Mouse (Mus musculus): Measurements from ENCODE around the gene Dmkn. TPM values are rescaled to one million over a fixed set of nuclear protein-coding genes. Genes with fewer than 3 reads are reported as not detected.
"Not testable (repeated sequence)": the region's sequence is repeated elsewhere in the genome, so short reads cannot be mapped to it uniquely, and the experiment has no call there.

The Dmkn gene
- polyA plus RNA-seq, 1 experiment = 486 TPM

DNA sequence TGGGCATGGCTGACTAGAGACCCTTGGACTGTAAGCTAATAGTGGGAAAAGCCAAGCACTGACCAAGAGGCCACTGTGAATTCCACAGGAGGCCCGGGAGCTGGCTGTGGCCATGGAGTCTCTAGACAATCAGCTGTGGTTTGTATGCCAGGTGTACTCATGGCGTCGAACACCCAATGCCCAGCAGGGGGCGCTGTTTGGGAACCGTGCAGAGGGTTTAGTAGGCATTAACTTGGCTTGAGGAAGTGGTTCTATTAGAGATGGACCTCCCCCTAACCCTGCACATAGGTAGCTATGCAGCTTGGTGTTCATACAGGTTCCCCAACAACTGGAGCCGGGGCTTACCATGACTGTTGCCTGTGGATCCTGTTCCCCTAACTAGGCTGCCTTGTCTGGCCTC, 42.4 kb downstream of the Dmkn start:
- WGBS = 40% methylated on average over 6 of the region's 6 CpGs
- Histone ChIP-seq H3K4me3 (replicated peaks; ENCODE audit: extremely low read depth, low read depth, low read length) (no peak overlapping the region), H3K4me1 (ENCODE audit: control insufficient read depth, insufficient read depth, low read length) (no peaks in the 10 kb centered on the region)
- DNase-seq = no peak
- TF ChIP-seq CTCF (IDR thresholded peaks at IDR 0.05; ENCODE audit: insufficient read depth, low read length) (peak; percentile 39; the same call in 1 of the 2 replicates), POLR2A (IDR thresholded peaks at IDR 0.05; ENCODE audit: borderline replicate concordance, extremely low read depth, low read depth, low read length) (no peak)

GRCm38 (mm10) chr7:30810319-30810718, 46.8 kb downstream of the Dmkn start:
- peak; percentile 19; the same call in 1 of the 2 replicates for TF ChIP-seq CTCF (IDR thresholded peaks at IDR 0.05; ENCODE audit: insufficient read depth, low read length)
- no peak for TF ChIP-seq POLR2A (IDR thresholded peaks at IDR 0.05; ENCODE audit: borderline replicate concordance, extremely low read depth, low read depth, low read length)
- DNase-seq = no peak
- H3K4me1 ChIP-seq (ENCODE audit: control insufficient read depth, insufficient read depth, low read length) = no peaks in the 10 kb centered on the region
- no peak overlapping the region for H3K4me3 ChIP-seq (replicated peaks; ENCODE audit: extremely low read depth, low read depth, low read length)
- 60% methylated on average over 6 of the region's 6 CpGs for WGBS

DNA sequence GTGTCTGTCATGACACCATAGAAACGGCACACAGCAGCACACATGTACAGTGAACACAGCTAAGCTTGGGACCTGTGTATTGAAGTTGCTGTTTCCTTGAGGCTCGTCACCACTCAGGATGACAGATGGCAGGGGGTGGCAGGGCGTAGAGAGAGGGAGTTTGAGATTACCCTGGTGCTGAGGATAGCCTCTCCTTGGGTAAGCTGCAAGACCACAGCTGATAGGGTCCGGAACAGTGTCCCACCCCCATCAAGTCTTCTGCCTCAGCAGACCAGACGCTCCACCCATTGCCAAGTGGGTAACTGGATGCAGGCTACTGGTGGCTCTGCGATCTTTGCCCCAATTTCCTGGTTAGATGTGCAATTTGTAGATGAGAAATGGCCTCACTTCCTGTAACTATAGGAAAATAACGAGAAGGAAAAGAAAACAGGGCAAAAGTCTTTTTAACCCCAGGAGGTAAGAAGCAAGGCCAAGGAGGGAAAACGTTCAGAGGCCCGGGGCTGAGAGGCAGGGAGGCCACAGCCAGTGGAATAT, 48.3 kb downstream of the Dmkn start:
- no peaks in the 10 kb centered on the region for H3K4me1 ChIP-seq (ENCODE audit: control insufficient read depth, insufficient read depth, low read length)
- no peak overlapping the region for H3K4me3 ChIP-seq (replicated peaks; ENCODE audit: extremely low read depth, low read depth, low read length)
- TF ChIP-seq POLR2A (IDR thresholded peaks at IDR 0.05; ENCODE audit: borderline replicate concordance, extremely low read depth, low read depth, low read length) (no peak), CTCF (IDR thresholded peaks at IDR 0.05; ENCODE audit: insufficient read depth, low read length) (no peak)
- DNase-seq = no peak
- 34% methylated on average over 9 of the region's 9 CpGs for WGBS

DNA sequence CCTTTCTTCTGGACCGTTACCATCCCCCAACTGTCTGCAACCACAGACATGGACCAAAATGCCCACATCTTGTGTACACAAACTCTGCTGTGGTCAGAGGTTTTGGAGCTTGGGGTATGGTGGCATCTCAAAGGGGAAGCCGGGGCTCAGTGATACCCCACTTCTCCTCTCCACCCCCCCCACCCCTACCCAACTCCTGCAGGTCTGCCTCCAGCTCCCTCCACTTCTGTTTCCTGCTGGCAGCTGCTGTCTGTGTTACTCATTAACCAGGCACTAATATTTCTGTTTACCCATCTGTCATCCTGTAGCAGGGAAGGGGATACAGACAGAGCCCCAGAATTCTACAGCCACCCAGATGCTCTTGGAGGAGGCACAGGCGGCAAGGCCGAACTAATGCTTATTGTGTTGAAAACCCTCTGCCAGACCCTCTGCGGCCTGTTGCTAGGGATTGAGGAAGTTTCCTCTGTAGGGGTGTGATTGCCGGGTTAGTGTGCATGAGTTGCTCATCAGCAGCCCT, 48.8 kb downstream of the Dmkn start:
- H3K4me3 ChIP-seq (replicated peaks; ENCODE audit: extremely low read depth, low read depth, low read length) = no peak overlapping the region
- H3K4me1 ChIP-seq (ENCODE audit: control insufficient read depth, insufficient read depth, low read length) = no peaks in the 10 kb centered on the region
- TF ChIP-seq CTCF (IDR thresholded peaks at IDR 0.05; ENCODE audit: insufficient read depth, low read length) = no peak
- TF ChIP-seq POLR2A (IDR thresholded peaks at IDR 0.05; ENCODE audit: borderline replicate concordance, extremely low read depth, low read depth, low read length) = no peak
- DNase-seq = peak; percentile 36
- 43% methylated on average over 6 of the region's 6 CpGs for WGBS

DNA sequence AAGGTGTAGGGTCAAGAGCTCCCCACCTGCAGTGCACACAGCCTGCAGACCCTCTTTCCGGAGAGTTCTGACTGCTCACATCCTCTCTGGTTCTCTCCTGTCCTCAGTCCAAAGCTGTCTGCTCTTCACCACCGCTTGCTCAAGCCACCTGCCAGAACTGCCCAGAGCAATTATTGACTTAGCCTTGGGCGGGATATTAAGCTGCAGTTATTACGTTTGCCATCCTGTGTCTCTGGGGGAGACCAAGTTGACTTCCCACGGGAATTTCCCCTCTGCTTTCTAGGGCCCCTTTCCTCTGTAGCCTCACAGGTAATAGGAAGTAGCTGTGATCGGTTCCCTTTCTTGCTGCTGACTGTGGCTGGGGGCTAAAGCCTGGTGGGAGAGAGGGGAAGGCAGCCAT, 56.6 kb downstream of the Dmkn start:
- TF ChIP-seq POLR2A (IDR thresholded peaks at IDR 0.05; ENCODE audit: borderline replicate concordance, extremely low read depth, low read depth, low read length) = no peak
- 40% methylated on average over 6 of the region's 6 CpGs for WGBS
- no peak for DNase-seq
- no peak overlapping the region for H3K4me3 ChIP-seq (replicated peaks; ENCODE audit: extremely low read depth, low read depth, low read length)
- H3K4me1 ChIP-seq (ENCODE audit: control insufficient read depth, insufficient read depth, low read length) = peaks cover 4% of the 10 kb centered on the region

GRCm38 (mm10) chr7:30820854-30821445, 57.4 kb downstream of the Dmkn start:
- Histone ChIP-seq H3K4me3 (replicated peaks; ENCODE audit: extremely low read depth, low read depth, low read length) (no peak overlapping the region), H3K4me1 (ENCODE audit: control insufficient read depth, insufficient read depth, low read length) (peaks cover 4% of the 10 kb centered on the region)
- WGBS = 35% methylated on average over 7 of the region's 7 CpGs
- no peak for TF ChIP-seq POLR2A (IDR thresholded peaks at IDR 0.05; ENCODE audit: borderline replicate concordance, extremely low read depth, low read depth, low read length)
- no peak for TF ChIP-seq CTCF (IDR thresholded peaks at IDR 0.05; ENCODE audit: insufficient read depth, low read length)
- no peak for DNase-seq

- 46% methylated on average over 5 of the region's 5 CpGs for WGBS
- TF ChIP-seq POLR2A (IDR thresholded peaks at IDR 0.05; ENCODE audit: borderline replicate concordance, extremely low read depth, low read depth, low read length) (no peak), CTCF (IDR thresholded peaks at IDR 0.05; ENCODE audit: insufficient read depth, low read length) (no peak)
- no peak overlapping the region for H3K4me3 ChIP-seq (replicated peaks; ENCODE audit: extremely low read depth, low read depth, low read length)
- H3K4me1 ChIP-seq (ENCODE audit: control insufficient read depth, insufficient read depth, low read length) = peaks cover 4% of the 10 kb centered on the region
- no peak for DNase-seq
These were observed 58.0 kb downstream of the Dmkn start for GRCm38 (mm10) chr7:30821532-30821931.

DNA sequence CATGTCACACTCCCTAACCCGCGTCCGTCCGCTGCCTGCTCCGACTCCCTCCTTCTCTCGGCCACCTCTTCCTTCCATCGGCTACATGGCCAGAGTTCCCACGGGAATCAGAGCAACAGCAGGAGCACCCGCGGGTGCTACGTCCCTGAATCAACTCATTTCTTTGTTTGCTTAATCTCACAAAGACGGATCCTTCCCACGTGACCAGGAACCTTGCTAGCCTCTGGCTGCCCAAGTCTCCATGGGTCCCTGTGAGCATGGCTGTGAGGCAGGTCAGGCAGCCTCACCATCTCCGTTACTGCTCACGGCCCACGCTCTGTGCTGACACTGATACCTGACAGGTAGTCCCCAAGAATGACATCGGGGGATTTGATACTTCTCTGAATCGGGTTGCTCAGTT, 60.1 kb downstream of the Dmkn start, which contains the start of gene Ffar2:
TSS of gene Ffar2 (minus strand) at position 101 of the 400 bp plus-strand sequence.
- Histone ChIP-seq H3K4me3 (replicated peaks; ENCODE audit: extremely low read depth, low read depth, low read length) (no peak within 1 kb of the TSS), H3K4me1 (ENCODE audit: control insufficient read depth, insufficient read depth, low read length) (peaks cover 4% of the 10 kb centered on the region)
- TF ChIP-seq POLR2A (IDR thresholded peaks at IDR 0.05; ENCODE audit: borderline replicate concordance, extremely low read depth, low read depth, low read length) (no peak), CTCF (IDR thresholded peaks at IDR 0.05; ENCODE audit: insufficient read depth, low read length) (no peak)
- DNase-seq = no peak
- 78% methylated on average over 18 of the region's 18 CpGs for WGBS

DNA sequence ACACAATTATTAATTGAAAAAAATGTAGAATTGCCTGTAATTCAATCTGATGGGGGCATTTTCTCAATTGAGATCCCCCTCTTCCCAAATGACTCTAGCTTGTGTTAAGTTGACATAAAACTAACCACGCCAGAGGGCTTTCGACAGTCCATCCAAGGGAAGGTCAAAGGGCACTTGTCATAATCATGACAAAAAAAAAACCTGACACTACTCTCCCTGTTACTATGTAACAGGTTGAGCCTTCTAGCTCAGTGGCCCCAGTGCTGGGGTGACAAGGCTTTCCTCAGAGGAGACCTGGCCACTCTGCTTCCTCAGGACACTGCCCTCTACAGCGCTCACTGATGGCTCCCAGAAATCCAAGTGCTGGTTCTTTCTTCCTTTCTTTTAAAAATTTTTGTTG, 60.8 kb downstream of the Dmkn start:
- 87% methylated on average over 3 of the region's 3 CpGs for WGBS
- TF ChIP-seq CTCF (IDR thresholded peaks at IDR 0.05; ENCODE audit: insufficient read depth, low read length) = no peak
- no peak for TF ChIP-seq POLR2A (IDR thresholded peaks at IDR 0.05; ENCODE audit: borderline replicate concordance, extremely low read depth, low read depth, low read length)
- DNase-seq = no peak
- peaks cover 4% of the 10 kb centered on the region for H3K4me1 ChIP-seq (ENCODE audit: control insufficient read depth, insufficient read depth, low read length)
- no peak overlapping the region for H3K4me3 ChIP-seq (replicated peaks; ENCODE audit: extremely low read depth, low read depth, low read length)

GRCm38 (mm10) chr7:30826660-30827059, 63.1 kb downstream of the Dmkn start:
- no peak for DNase-seq
- Histone ChIP-seq H3K4me1 (ENCODE audit: control insufficient read depth, insufficient read depth, low read length) (no peaks in the 10 kb centered on the region), H3K4me3 (replicated peaks; ENCODE audit: extremely low read depth, low read depth, low read length) (no peak overlapping the region)
- TF ChIP-seq CTCF (IDR thresholded peaks at IDR 0.05; ENCODE audit: insufficient read depth, low read length) (no peak), POLR2A (IDR thresholded peaks at IDR 0.05; ENCODE audit: borderline replicate concordance, extremely low read depth, low read depth, low read length) (no peak)
- WGBS = 86% methylated on average over 10 of the region's 10 CpGs

DNA sequence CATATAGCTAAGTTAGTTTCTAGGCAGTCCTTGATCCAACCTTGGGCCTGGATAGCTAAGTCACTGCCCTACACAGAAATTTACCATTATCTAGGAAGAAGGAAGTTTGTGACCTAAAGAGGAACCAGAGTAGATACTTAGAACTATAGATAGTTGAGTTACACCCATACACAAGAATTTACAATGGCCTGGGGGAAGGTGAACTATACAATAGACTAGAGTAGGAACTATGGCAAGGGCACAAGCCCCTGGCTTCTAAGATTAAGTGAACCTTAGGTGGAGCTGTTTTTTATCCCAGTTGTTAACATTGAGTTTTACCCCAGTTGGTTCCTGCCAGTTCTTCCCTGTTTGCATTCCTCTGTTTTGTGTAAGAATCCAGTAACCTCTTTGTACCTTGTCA, 65.3 kb downstream of the Dmkn start:
- H3K4me1 ChIP-seq (ENCODE audit: control insufficient read depth, insufficient read depth, low read length); DNase-seq; H3K4me3 ChIP-seq (replicated peaks; ENCODE audit: extremely low read depth, low read depth, low read length): not testable (repeated sequence)

Measured in lung, adult 2 months (tissue).